Mouse (Mus musculus) stomach, embryonic 15.5 days (tissue): ENCODE measurements at regions not wholly inside any gene's neighbourhood (a gene's known extent, or its start where the extent isn't known, plus 50 kb on each side); places are given as distances from the start of the nearest gene placed in this dataset.
A peak's percentile ranks its signal among the peaks of the same experiment; 100 is the strongest.

Experiments
- ATAC-seq: fragments of 200-750 bp; cut with Nextera tagmentation; 2 replicates; pipeline ENCODE4 v1.8.0; 2017; ENCODE audit warnings: low read depth, moderate number of reproducible peaks, moderate TSS enrichment; ENCODE audit not compliant: insufficient read depth, low FRiP score
- H3K27ac ChIP-seq: fragments of 300-500 bp; sonication (generic); 2 replicates; pipeline ENCODE4 v1.5.1; 2015; ENCODE audit warnings: mild to moderate bottlenecking, inconsistent platforms
- H3K27me3 ChIP-seq: fragments of 300-500 bp; sonication (generic); replicated peaks from 2 replicates; pipeline ENCODE4 v1.6.1; 2015; ENCODE audit warnings: inconsistent platforms
- H3K36me3 ChIP-seq: fragments of 300-500 bp; sonication (generic); 2 replicates; pipeline ENCODE4 v1.6.1; 2015; ENCODE audit warnings: inconsistent platforms
- H3K4me1 ChIP-seq: fragments of 300-500 bp; sonication (generic); 2 replicates; pipeline ENCODE4 v1.6.1; 2015; ENCODE audit warnings: inconsistent platforms
- H3K4me2 ChIP-seq: fragments of 300-500 bp; sonication (generic); 2 replicates; pipeline ENCODE4 v1.6.1; 2015; ENCODE audit warnings: mild to moderate bottlenecking, inconsistent platforms
- H3K4me3 ChIP-seq: fragments of 300-500 bp; sonication (generic); replicated peaks from 2 replicates; pipeline ENCODE4 v1.5.1; 2015; ENCODE audit warnings: inconsistent platforms
- H3K9ac ChIP-seq: fragments of 300-500 bp; sonication (generic); 2 replicates; pipeline ENCODE4 v1.6.1; 2015; ENCODE audit warnings: inconsistent platforms
- H3K9me3 ChIP-seq: fragments of 300-500 bp; sonication (generic); 2 replicates; pipeline ENCODE4 v1.6.1; 2016; ENCODE audit warnings: inconsistent platforms
- WGBS: fragments of 180-500 bp; shearing (Covaris S2); methylation state at CpG from one replicate; pipeline ENCODE4 v1.1.7; 2015; 5-methylcytosine and 5-hydroxymethylcytosine counted together

DNA sequence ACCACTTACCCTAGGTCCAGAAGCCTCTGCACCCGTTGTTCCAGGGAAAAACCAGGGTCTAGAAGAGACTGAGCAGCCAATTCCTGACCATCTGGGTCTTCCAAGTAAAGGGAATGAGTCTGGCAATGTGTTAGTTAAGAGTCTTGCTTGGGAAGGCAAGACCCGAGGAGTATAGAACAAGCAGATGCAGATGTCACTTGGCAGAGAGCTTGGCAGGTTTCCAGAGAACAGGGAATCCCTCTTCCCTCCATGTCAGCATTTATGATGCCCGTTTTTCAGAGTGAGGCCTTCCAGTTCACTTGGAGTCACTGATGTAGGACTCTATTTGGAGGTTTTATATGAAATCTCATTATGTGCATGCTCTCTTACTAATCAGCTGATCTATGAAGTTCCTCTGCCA is 231.1 kb downstream of the Bcl2 start:
- H3K27me3 ChIP-seq, result no peaks in the 10 kb centered on the region
- H3K4me1 ChIP-seq, result no peaks in the 10 kb centered on the region
- 44% methylated on average over 3 of the region's 3 CpGs for WGBS
- H3K36me3 ChIP-seq, result no peaks in the 10 kb centered on the region
- ATAC-seq, result no peak
- no peak overlapping the region for H3K4me2 ChIP-seq
- no peaks in the 10 kb centered on the region for H3K9me3 ChIP-seq
- H3K4me3 ChIP-seq, result no peak overlapping the region
- H3K27ac ChIP-seq, result no peak overlapping the region
- H3K9ac ChIP-seq, result no peak overlapping the region

DNA sequence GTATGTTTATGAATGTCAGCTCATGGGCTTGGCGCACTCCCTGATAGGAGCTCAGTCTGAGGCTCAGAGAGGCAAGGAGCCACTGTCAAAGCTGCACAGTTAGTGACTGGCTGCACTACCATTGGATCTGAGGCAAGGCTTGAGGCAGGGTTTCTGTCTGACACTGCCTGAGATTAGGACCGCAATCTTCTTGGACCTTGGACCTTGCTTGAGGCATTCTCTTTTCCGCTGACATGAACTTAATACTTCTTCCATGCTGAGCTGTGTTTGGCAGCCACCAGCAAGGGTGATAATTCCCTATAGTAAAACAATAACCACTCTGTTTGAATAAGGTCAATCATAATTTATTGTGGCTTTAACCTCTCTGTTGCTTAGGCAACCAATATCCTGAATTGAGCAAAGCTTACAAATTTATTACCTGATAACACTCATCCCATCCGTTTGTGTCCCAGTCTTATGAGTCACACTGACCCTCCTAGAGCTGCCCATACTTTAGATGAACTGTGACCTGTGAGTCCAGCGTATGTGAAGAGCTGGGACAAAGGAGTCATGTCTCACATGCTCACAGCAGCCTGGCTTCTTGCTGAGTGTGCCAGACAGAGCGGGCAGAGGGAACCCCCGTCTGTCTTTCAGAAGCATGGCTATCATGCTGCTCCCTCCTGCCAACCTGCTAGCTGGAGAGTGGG is 236.3 kb downstream of the Bcl2 start:
- peak; percentile 81 for ATAC-seq
- Histone ChIP-seq H3K9me3 (no peaks in the 10 kb centered on the region), H3K27ac (no peak overlapping the region), H3K36me3 (no peaks in the 10 kb centered on the region), H3K9ac (no peak overlapping the region), H3K4me1 (no peaks in the 10 kb centered on the region), H3K4me3 (no peak overlapping the region), H3K27me3 (no peaks in the 10 kb centered on the region), H3K4me2 (no peak overlapping the region)
- WGBS, result 57% methylated on average over 7 of the region's 7 CpGs

DNA sequence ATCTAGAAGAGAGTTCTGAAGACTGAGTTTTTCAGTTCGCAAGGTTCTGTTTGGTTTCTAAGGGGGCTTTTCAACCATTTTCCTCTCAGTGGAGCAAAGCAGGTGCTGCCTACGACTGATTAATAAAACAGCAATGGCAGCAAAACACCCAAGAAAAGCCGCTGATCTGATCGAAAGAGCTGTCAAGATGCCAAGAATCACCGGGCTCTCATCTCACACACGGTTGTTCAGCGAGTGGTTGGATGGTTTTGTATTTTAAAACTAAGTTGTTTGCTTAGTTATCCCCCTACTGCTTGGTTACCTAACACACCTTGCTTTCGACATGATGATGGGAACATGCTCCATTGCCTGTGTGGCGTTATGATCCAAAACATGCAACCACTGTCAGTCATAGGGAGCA is 246.1 kb downstream of the Bcl2 start:
- H3K27me3 ChIP-seq, result no peaks in the 10 kb centered on the region
- H3K9me3 ChIP-seq, result no peaks in the 10 kb centered on the region
- no peak overlapping the region for H3K4me3 ChIP-seq
- no peak overlapping the region for H3K27ac ChIP-seq
- H3K4me2 ChIP-seq, result no peak overlapping the region
- WGBS, result 89% methylated on average over 9 of the region's 9 CpGs
- no peaks in the 10 kb centered on the region for H3K4me1 ChIP-seq
- no peak for ATAC-seq
- no peaks in the 10 kb centered on the region for H3K36me3 ChIP-seq
- H3K9ac ChIP-seq, result no peak overlapping the region

DNA sequence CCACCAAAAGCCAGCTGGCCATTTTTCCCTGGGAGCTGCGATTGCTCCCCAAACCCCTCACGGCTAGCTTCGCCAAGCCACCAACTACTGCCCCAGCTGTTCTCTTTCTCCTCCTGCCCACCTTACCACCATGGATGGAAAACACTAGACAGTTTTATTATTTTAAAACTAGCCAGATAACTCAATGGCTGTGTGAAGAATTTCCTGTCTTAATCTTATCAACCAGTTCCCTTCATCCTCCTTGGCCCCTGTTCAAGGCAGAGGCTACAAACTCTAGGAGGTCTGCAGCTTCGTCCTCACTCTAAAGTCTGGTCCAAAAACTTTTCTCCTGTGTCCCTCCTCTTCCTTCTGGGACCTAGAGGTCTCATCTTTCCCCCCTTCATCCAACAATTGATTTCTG is 247.4 kb downstream of the Bcl2 start:
- no peaks in the 10 kb centered on the region for H3K27me3 ChIP-seq
- H3K4me3 ChIP-seq, result no peak overlapping the region
- 76% methylated on average over 4 of the region's 4 CpGs for WGBS
- H3K9ac ChIP-seq, result no peak overlapping the region
- H3K27ac ChIP-seq, result no peak overlapping the region
- no peak for ATAC-seq
- no peak overlapping the region for H3K4me2 ChIP-seq
- no peaks in the 10 kb centered on the region for H3K9me3 ChIP-seq
- H3K36me3 ChIP-seq, result no peaks in the 10 kb centered on the region
- no peaks in the 10 kb centered on the region for H3K4me1 ChIP-seq

DNA sequence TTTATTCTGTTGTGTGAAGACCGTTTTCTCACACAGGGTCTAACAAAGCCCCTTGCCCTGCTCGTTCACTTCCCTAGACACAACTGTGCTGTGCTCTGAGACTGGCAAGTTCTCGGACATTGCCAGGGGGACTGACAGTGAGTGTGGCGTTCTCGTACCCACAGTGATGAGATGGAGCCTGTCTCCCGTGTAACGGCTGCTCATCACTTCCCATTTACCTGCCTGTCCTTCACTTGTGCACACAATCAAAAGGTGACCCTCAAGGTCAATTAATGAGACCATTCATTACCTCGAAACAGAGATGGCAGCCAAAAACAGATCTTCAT is 248.1 kb downstream of the Bcl2 start:
- no peak overlapping the region for H3K9ac ChIP-seq
- WGBS, result 63% methylated on average over 8 of the region's 8 CpGs
- no peak overlapping the region for H3K4me3 ChIP-seq
- H3K27me3 ChIP-seq, result no peaks in the 10 kb centered on the region
- no peak for ATAC-seq
- H3K4me1 ChIP-seq, result no peaks in the 10 kb centered on the region
- no peak overlapping the region for H3K4me2 ChIP-seq
- H3K36me3 ChIP-seq, result no peaks in the 10 kb centered on the region
- no peak overlapping the region for H3K27ac ChIP-seq
- H3K9me3 ChIP-seq, result no peaks in the 10 kb centered on the region

DNA sequence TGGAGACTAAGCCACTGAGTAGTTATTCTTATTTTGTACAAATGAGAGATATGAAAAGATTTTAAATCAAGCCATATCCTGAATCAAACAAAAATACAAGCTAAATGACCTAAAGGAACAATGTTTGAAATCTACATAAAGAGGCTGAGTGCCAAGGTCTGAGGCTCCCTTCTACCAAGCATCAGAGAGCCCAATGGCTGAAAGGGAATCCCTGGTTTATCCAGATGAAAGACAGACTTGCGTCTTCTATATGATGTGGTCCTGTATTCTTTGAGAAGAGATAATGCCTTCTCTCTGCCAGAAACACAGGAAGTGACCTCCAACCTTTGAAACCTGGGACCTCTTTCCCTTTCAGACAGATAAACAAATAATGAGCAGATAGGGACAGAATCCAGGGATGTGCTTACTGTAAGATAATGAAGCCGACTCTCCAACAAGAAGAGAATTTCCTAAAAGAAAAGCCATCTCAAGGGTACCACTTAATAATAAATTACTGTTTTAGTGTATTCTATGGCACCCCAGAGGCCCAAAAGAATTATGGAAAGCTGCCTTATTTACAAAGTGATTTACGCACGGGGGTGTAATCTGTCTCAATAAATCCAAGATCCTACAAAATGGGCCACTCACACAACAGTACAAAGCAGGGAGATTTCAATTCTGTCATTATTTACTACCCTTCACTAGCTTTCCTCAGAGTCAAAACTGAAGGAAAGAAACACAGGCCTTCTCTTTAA is 248.7 kb downstream of the Bcl2 start:
- Histone ChIP-seq H3K4me1 (no peaks in the 10 kb centered on the region), H3K27me3 (no peaks in the 10 kb centered on the region), H3K27ac (no peak overlapping the region), H3K4me2 (no peak overlapping the region), H3K9me3 (no peaks in the 10 kb centered on the region), H3K9ac (no peak overlapping the region), H3K36me3 (no peaks in the 10 kb centered on the region), H3K4me3 (no peak overlapping the region)
- ATAC-seq, result no peak
- 40% methylated on average over 4 of the region's 4 CpGs for WGBS

DNA sequence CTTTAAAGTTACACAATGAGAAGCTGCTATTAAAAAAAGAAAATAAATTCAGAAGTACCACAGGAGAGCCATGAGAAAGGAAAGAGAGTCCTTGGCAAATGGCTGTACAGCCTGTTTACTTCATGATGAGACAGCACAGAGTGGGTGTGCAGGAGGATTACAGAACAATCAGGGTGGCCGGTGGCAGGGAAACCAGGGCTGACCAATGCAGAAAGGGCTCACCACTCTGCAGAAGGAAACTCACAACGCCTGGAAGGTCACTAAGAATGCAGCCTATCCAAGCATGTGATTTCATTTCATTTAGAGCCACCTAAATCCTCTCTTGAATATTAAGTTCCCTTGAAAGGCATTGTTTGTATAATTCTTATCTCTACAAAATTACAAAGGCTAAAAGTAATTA is 249.3 kb downstream of the Bcl2 start:
- 47% methylated on average over 2 of the region's 2 CpGs for WGBS
- Histone ChIP-seq H3K9ac (no peak overlapping the region), H3K4me1 (no peaks in the 10 kb centered on the region), H3K9me3 (no peaks in the 10 kb centered on the region), H3K27ac (no peak overlapping the region), H3K27me3 (no peaks in the 10 kb centered on the region), H3K4me3 (no peak overlapping the region), H3K36me3 (no peaks in the 10 kb centered on the region), H3K4me2 (no peak overlapping the region)
- no peak for ATAC-seq

DNA sequence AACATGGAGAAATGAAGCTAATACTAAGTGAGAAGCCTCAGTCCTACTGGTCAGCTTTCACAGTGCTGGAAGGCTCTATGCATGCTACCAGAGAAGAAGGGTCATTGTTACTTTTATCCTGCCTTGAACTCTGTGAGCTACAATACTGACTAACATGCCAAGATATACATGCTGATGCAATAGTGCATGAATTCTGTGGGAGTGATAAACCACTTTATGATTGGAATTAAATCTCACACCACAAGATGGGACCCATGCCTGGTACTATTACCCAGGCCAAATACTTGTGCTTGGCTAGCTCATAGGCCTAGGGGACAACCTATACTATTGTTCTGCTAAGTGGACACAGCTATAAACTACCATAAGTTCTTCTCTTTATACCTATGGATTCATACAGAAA is 251.5 kb downstream of the Bcl2 start:
- ATAC-seq, result no peak
- no peaks in the 10 kb centered on the region for H3K9me3 ChIP-seq
- H3K27me3 ChIP-seq, result no peaks in the 10 kb centered on the region
- H3K9ac ChIP-seq, result no peak overlapping the region
- H3K27ac ChIP-seq, result no peak overlapping the region
- no peak overlapping the region for H3K4me3 ChIP-seq
- H3K4me2 ChIP-seq, result no peak overlapping the region
- H3K4me1 ChIP-seq, result no peaks in the 10 kb centered on the region
- no peaks in the 10 kb centered on the region for H3K36me3 ChIP-seq

DNA sequence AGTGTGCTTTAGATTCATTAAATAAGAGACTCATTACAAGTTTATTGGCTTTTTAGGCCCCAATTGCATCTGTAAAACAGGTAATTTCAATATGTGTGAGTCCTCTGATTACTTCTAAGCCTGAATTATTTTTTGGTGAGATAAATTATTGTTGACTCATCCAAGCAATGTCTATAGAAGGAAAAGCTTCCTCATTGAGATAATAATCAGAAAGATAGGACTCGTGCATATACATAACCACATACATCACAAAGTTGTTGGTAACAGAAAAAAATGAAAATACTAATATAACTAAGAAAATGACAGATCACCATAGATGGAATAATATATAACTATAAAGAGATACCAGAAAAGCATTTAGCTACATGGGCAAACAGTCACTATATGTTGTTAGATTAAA is 252.0 kb downstream of the Bcl2 start:
- Histone ChIP-seq H3K4me3 (no peak overlapping the region), H3K4me1 (no peaks in the 10 kb centered on the region), H3K9me3 (no peaks in the 10 kb centered on the region), H3K27me3 (no peaks in the 10 kb centered on the region), H3K27ac (no peak overlapping the region), H3K36me3 (no peaks in the 10 kb centered on the region), H3K4me2 (no peak overlapping the region), H3K9ac (no peak overlapping the region)
- ATAC-seq, result no peak
- WGBS, result 77% methylated on average over 1 of the region's 1 CpGs

DNA sequence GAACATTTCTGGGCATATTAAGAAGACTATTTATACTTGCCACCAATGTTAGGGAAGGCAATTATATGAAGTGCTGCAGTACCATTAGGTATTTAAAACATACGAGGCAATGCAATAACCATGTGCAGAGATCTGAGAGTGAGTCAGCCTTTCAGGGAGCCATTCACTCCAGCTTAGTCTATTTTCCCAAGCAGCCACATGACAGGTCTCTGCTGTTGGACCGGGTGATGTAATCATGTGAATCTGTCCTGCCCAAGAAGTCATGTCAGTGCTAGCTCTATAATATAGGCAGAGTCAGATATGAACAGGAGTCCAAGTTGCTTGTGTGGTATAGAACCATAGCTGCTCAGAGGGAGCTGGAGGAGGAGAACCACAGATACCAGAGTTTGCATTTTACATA is 253.1 kb downstream of the Bcl2 start:
- no peak for ATAC-seq
- H3K4me2 ChIP-seq, result no peak overlapping the region
- H3K27ac ChIP-seq, result no peak overlapping the region
- no peaks in the 10 kb centered on the region for H3K4me1 ChIP-seq
- 50% methylated on average over 2 of the region's 2 CpGs for WGBS
- H3K9ac ChIP-seq, result no peak overlapping the region
- no peaks in the 10 kb centered on the region for H3K9me3 ChIP-seq
- no peak overlapping the region for H3K4me3 ChIP-seq
- H3K27me3 ChIP-seq, result no peaks in the 10 kb centered on the region
- H3K36me3 ChIP-seq, result no peaks in the 10 kb centered on the region

DNA sequence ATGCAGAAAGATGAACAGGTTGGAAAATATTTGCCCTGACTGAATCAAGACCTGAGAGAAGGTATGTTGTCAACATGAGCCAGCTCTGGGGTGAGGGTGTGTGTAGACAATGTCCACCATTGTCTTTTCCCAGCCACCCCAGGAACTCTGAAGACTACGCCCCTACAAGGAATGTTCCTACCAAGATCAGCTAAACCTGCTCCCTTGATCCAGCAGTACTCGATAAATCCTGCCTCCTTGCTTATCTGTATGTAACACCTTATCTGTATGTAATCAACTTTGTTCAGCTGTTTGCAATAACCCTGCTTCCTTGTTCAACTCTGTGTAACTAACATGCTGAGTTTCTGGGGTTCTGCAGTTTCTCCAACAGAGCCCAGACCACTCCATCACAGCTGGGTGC is 264.3 kb downstream of the Bcl2 start:
- Histone ChIP-seq H3K4me3 (no peak overlapping the region), H3K36me3 (no peaks in the 10 kb centered on the region), H3K4me2 (no peak overlapping the region), H3K27me3 (no peaks in the 10 kb centered on the region), H3K27ac (no peak overlapping the region), H3K9me3 (no peaks in the 10 kb centered on the region), H3K9ac (no peak overlapping the region), H3K4me1 (no peaks in the 10 kb centered on the region)
- ATAC-seq, result peak; percentile 93
- WGBS, result 53% methylated on average over 2 of the region's 2 CpGs
